Comparison of ENCODE assay signal across 8 mouse cellular contexts in the genomic region with DNA sequence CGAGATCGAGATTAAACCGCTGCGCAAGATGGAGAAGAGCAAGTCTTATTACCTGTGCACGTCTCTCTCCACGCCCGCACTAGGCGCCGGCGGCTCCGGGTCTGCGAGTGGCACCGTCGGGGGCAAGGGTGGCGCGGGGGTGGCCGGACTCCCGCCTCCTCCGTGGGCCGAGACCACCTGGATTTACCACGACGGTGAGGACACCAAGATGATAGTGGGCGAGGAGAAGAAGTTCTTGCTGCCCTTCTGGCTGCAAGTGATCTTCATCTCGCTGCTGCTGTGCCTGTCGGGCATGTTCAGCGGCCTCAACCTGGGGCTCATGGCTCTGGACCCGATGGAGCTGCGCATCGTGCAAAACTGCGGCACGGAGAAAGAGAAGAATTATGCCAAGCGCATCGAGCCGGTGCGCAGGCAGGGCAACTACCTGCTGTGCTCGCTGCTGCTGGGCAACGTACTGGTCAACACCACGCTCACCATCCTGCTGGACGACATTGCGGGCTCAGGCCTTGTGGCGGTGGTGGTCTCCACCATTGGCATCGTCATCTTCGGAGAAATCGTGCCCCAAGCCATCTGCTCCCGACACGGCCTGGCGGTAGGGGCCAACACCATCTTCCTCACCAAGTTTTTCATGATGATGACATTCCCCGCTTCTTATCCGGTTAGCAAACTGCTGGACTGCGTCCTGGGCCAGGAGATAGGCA. TPM values are rescaled to one million over a fixed set of nuclear protein-coding genes. Genes with fewer than 3 reads are reported as not detected.
DNase-seq lines count a peak whose midpoint lies in the region; ATAC-seq and TF ChIP-seq lines count a peak whose summit lies in the region.

No protein-coding gene starts in this region.

- peak overlapping the region; percentile 91 for H3K4me3 ChIP-seq in heart, embryonic 12.5 days
- peak overlapping the region; percentile 73 to 78 for H3K4me3 ChIP-seq in liver, embryonic 14.5 days (ENCODE audit: insufficient read depth in 1 of 2, low read depth in 2 of 2, low read length in 2 of 2)

- WGBS in heart, embryonic 12.5 days, result under 1% methylated on average over 50 of the region's 50 CpGs
- under 1% methylated on average over 50 of the region's 50 CpGs for WGBS in liver, embryonic 14.5 days (ENCODE audit: insufficient replicate concordance)

- DNase-seq in urinary bladder, adult 18-20 months (ENCODE audit: low spot score in 2 of 2), result peak; percentile 5 to 42
- DNase-seq in urinary bladder, postnatal 10 days (ENCODE audit: low spot score), result no peak
- peak; percentile 53 for DNase-seq in embryo, embryonic 10.5 days (ENCODE audit: low spot score)
- peak; percentile 52 for DNase-seq in kidney, postnatal 10 days
- DNase-seq in liver, embryonic 14.5 days (ENCODE audit: low read depth in 3 of 3, low spot score in 3 of 3), result peak in 1 of 3 experiments; percentile 13
- DNase-seq in ovary, adult 18-20 months (ENCODE audit: low spot score), result peak; percentile 8
- peak; percentile 22 for DNase-seq in urinary bladder, postnatal 14 days (ENCODE audit: low spot score)

- H3K4me1 ChIP-seq in heart, embryonic 12.5 days (replicated peaks), result peaks cover 20% of the 10 kb centered on the region
- H3K4me1 ChIP-seq in liver, embryonic 14.5 days (replicated peaks; ENCODE audit: control insufficient read depth in 2 of 2, insufficient read depth in 2 of 2, low read length in 1 of 2), result peaks cover 9 to 10% of the 10 kb centered on the region in 2 experiments

- H3K9me3 ChIP-seq in heart, embryonic 12.5 days (replicated peaks), result no peaks in the 10 kb centered on the region
- no peaks in the 10 kb centered on the region for H3K9me3 ChIP-seq in liver, embryonic 14.5 days (ENCODE audit: control insufficient read depth, low read length)

- H3K27ac ChIP-seq in heart, embryonic 12.5 days (ENCODE audit: poor library complexity, severe bottlenecking), result no peak overlapping the region
- H3K27ac ChIP-seq in liver, embryonic 14.5 days, result no peak overlapping the region

- peak; percentile 11; the same call in 1 of the 2 replicates for TF ChIP-seq CTCF in liver, embryonic 14.5 days (IDR thresholded peaks at IDR 0.05; ENCODE audit: low read depth)

- H3K9ac ChIP-seq in heart, embryonic 12.5 days, result peak overlapping the region; percentile 87
- H3K9ac ChIP-seq in liver, embryonic 14.5 days (replicated peaks), result peak overlapping the region; percentile 74

- H3K4me2 ChIP-seq in heart, embryonic 12.5 days, result peak overlapping the region; percentile 91
- peak overlapping the region; percentile 95 for H3K4me2 ChIP-seq in liver, embryonic 14.5 days (ENCODE audit: low read depth)

- no peaks in the 10 kb centered on the region; the same call in 1 of the 2 replicates for H3K27me3 ChIP-seq in heart, embryonic 12.5 days (replicated peaks)
- peaks cover 21% of the 10 kb centered on the region for H3K27me3 ChIP-seq in liver, embryonic 14.5 days (ENCODE audit: control insufficient read depth, insufficient read depth, low read length)

- TF ChIP-seq EP300 in liver, embryonic 14.5 days (IDR thresholded peaks at IDR 0.05; ENCODE audit: low read depth), result no peak

- H3K36me3 ChIP-seq in heart, embryonic 12.5 days, result no peaks in the 10 kb centered on the region
- no peaks in the 10 kb centered on the region for H3K36me3 ChIP-seq in liver, embryonic 14.5 days (replicated peaks; ENCODE audit: control insufficient read depth, insufficient read depth, low read depth)

- no peak for ATAC-seq in heart, embryonic 12.5 days (ENCODE audit: insufficient number of reproducible peaks, low FRiP score)
- no peak for ATAC-seq in liver, embryonic 14.5 days (ENCODE audit: insufficient read depth)

RNA-seq across cellular contexts. Expression of gene Cnnm2, which starts 1.0 kb away (rescaled TPM):
- polyA plus RNA-seq in heart, embryonic 12.5 days (2016; fragmentation: Nextera tagmentation; extraction: Ambion mirVana), result 3.9 and 4.0 TPM in 2 replicates
- 1.2 and 1.7 TPM in 2 replicates for polyA plus RNA-seq in liver, embryonic 14.5 days (2012; rRNA removed)
- polyA plus RNA-seq in liver, embryonic 14.5 days (2014; fragmentation: Nextera tagmentation; extraction: Ambion mirVana), result 1.5 and 2.6 TPM in 2 replicates

RNA-seq across cellular contexts. Expression of gene As3mt, which starts 55.2 kb away (rescaled TPM):
- polyA plus RNA-seq in heart, embryonic 12.5 days (2016; fragmentation: Nextera tagmentation; extraction: Ambion mirVana), result 50.3 and 51.3 TPM in 2 replicates
- 3.8 and 5.1 TPM in 2 replicates for polyA plus RNA-seq in liver, embryonic 14.5 days (2012; rRNA removed)
- 12.8 and 13.4 TPM in 2 replicates for polyA plus RNA-seq in liver, embryonic 14.5 days (2014; fragmentation: Nextera tagmentation; extraction: Ambion mirVana)
